Mouse (Mus musculus) small intestine, adult 2 months (tissue): ENCODE data around the gene Bscl2.
"Not testable (repeated sequence)": the region's sequence is repeated elsewhere in the genome, so short reads cannot be mapped to it uniquely, and the experiment has no call there.

Experiments used
- CTCF ChIP-seq: fragments of 200-500 bp; IDR thresholded peaks from 2 replicates; pipeline ENCODE4 v1.5.1; 2012; ENCODE audit warnings: low read depth, mild to moderate bottlenecking, control low read depth, inconsistent platforms, low read length, moderate library complexity, mixed read lengths; ENCODE audit not compliant: insufficient replicate concordance, insufficient read length; ENCODE audit errors: extremely low read depth
- POLR2A ChIP-seq: fragments of 200-500 bp; IDR thresholded peaks from 2 replicates; pipeline ENCODE4 v1.6.1; 2012; ENCODE audit warnings: low read depth, mild to moderate bottlenecking, control low read depth, inconsistent platforms, low read length, moderate library complexity

- not testable (repeated sequence) for TF ChIP-seq CTCF, POLR2A
Measured at GRCm38 (mm10) chr19:8836327-8836726, 940 bp upstream of the Bscl2 start.
